Mouse (Mus musculus) yolk sac, embryonic 10.5 days (tissue): ENCODE data around the gene Il1r1.

ENCODE experiments used
- DNase-seq: peaks from one replicate; pipeline ENCODE4 v3.0.0-alpha.2; 2017; ENCODE audit warnings: low spot score

The Il1r1 gene

DNA sequence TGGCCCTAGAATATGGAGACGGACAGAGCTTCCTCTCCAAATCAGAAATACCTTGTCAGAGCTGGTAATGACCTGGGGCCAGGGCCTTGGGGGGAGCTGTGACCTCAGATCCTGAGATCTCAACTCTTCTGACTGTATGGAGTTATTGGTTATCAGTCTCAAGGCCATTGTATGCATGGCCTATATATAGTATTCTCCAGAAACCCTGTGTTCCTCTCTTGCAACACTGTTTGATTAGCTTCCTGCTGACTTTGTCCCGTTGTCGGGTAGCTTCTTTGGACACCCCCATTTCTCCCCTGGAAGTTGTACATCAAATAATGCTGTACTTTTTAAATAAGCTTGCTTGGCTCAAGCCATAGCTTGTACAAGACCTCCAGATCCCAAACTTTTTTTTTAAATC is 97.7 kb downstream of the Il1r1 start:
- no peak for DNase-seq

GRCm38 (mm10) chr1:40324457-40324856 is 99.6 kb downstream of the Il1r1 start, which contains the start of gene Il1rl2:
Gene Il1rl2 (plus strand): TSS chr1:40324610.
- DNase-seq, result no peak

GRCm38 (mm10) chr1:40324955-40325702 is 100.2 kb downstream of the Il1r1 start:
- no peak for DNase-seq

DNA sequence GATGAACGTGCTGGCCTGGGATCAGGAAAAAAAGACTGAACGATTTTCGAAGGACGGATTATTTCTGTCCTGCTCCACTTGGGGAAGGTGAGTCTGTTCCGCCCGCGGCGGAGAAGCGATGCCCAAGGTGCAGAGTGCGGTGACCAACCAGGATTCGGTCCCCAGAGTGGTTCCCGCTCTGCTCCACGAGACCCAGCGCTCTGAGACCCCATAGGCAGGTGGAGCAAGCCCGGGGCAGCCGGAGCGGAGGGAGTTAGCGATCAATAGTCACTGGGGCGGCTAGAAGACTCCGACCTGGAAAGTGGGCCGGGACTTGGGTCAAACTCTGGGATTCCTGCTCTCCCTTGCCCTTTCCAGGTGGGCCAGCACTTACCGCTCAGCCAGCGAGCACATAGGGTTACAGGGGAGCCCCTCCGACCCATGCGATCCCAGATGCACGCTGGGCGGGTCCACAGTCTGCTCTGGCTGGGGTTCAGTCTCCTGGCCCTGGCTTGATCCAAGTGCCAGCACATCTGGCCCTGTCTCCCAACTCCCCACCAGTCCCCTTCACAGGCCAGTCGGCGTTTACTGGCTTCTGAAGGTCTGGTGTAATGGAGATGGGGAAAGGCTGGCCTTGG is 100.9 kb downstream of the Il1r1 start:
- DNase-seq, result no peak

GRCm38 (mm10) chr1:40327604-40328003 is 102.7 kb downstream of the Il1r1 start:
- no peak for DNase-seq

DNA sequence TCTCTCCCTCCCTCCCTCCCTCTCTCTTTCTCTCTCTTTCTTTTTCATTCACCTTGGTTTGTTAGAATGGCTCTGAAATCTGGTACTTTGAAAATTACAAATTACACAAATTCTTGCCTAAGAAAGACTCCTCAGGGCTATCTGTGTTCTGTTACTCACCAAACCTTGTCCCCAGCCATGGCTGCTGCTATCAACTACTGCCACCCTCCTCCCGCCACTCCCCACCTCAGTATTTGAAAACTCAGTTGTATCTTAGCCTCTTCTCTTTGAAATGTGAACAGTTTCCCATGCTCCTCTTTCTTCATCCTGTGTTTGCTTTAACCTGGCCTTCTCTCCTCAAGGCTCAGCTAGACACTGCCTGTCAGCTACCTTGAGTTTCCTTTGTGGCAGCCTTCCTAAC is 104.6 kb downstream of the Il1r1 start:
- DNase-seq, result no peak

DNA sequence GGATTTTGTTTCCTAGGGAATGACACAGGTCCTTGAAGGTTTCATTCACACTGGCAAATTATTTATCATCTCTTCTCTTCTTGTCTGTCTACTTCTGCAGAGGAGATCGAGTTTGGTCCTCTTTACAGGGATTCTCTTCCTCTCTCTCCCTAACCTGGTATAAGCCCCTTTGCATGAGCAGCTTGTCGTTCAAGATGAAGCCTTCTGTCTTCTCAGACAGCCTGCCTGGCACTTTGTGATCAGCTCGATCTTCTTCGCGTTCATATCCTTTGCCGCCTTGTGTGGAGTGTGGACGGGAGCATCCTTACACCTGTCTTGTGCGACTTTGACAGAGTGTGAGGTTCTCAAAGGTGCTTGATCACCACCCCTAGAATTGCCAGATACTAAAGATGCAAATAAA is 105.3 kb downstream of the Il1r1 start:
- no peak for DNase-seq

GRCm38 (mm10) chr1:40339346-40339745 is 114.5 kb downstream of the Il1r1 start:
- no peak for DNase-seq

DNA sequence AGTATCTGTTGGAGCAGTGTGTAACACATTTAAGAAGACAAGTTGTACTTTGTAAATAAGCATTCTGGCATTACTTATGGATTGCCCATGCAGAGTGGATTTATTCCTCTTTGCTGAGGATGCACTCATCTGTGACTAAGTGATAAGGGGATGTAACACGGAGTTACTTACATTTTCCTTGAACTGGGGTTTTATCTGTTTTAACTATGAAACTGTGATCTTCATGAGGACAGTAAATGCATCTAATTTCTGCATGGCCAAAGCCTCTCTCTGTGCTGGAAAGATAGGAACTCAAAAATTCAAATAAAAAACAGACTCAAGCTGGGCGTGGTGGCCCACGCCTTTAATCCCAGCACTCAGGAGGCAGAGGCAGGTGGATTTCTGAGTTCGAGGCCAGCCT is 115.2 kb downstream of the Il1r1 start:
- no peak for DNase-seq

GRCm38 (mm10) chr1:40352158-40352903 is 127.5 kb downstream of the Il1r1 start:
- no peak for DNase-seq

GRCm38 (mm10) chr1:40352904-40353286 is 128.0 kb downstream of the Il1r1 start:
- no peak for DNase-seq

GRCm38 (mm10) chr1:40354665-40355064 is 129.8 kb downstream of the Il1r1 start:
- no peak for DNase-seq

DNA sequence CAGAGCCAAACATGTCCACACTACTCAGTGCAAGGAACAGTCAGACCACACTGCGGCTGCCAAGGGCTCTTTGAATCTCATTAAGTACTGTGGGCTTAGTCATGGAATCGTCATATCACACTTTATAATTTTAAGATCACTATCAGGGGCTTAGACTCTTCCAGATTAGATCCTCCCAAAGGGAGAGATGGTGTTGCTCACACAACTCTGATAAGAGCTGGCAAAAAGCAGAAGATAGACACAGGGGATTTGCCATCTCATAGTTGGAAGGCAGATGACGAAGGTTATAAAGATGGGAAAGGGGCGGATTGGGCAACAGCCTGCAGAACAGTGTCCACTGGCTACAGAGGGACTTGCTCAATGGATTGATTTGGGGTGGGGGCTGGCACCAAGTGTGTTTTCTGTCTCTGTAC is 130.6 kb downstream of the Il1r1 start:
- DNase-seq, result no peak

DNA sequence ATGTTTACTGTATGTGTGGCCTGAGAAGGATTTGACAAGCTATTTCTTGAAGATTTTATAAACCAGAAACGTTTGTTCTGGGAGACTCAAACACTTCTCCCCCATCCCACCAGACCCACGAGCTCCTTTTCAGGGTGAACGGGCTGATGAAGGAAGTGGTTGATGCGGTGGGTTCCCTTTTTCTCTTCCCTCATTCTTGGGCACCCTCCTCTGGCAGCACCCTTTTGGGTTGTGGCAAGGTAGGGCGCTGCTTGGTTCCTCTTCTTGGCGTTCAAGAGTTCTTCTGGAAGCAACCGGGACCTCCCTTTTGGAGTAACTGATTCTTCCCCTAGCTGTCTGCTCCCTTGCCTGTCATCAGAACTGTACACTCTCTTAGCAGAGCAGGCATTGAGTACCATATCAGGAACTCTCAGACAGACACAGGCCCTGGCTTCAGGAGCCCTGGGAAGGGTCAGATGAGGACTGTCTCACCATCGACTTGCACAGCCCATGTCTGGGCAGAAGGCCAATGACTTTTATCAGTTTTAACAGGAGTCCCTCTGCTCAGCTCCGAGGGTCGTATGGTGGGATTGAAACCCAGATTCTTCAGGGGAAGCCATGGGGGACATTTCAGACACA is 131.1 kb downstream of the Il1r1 start:
- no peak for DNase-seq

DNA sequence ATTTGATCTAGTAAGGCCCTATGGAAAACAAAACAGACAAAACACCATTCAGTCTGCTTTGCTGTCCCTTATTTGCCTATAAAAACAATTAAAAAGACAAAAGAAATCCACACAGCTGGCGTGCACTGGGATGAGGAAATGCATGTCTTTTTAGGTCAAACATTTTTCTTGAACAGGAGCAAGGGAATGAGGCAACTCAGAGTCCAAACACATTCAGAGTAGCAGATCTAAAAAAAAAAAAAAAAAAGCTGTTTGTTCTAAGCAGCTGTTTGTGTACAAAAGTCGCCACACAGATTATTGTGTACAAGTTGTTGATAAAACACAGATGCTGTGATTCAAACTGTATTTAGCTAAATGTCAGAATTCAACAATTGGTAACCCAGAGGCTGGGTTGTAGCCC is 133.0 kb downstream of the Il1r1 start:
- no peak for DNase-seq

- no peak for DNase-seq
Measured at GRCm38 (mm10) chr1:40358351-40358750, 133.5 kb downstream of the Il1r1 start.

GRCm38 (mm10) chr1:40358771-40359181 is 133.9 kb downstream of the Il1r1 start:
- DNase-seq, result no peak

GRCm38 (mm10) chr1:40359731-40360130 is 134.9 kb downstream of the Il1r1 start:
- DNase-seq, result no peak

DNA sequence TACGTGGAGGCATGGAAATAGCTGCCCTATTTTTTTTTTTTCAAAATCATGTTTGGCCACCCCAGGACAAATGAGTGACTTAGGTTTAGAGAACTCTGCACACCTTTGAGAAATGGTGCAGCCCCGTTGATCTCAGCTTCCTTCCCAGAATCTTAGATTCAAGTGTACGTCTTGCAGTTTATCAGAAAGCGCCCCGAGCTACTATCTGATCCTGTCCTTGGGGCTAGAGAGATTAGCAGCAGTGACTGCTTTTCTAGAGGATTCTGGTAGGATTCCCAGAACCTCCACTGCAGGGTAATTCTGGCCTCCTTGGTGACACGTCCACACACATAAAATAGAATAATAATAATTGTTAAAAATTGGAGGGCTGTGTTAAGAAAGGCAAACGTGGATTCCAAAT is 136.1 kb downstream of the Il1r1 start:
- no peak for DNase-seq

DNA sequence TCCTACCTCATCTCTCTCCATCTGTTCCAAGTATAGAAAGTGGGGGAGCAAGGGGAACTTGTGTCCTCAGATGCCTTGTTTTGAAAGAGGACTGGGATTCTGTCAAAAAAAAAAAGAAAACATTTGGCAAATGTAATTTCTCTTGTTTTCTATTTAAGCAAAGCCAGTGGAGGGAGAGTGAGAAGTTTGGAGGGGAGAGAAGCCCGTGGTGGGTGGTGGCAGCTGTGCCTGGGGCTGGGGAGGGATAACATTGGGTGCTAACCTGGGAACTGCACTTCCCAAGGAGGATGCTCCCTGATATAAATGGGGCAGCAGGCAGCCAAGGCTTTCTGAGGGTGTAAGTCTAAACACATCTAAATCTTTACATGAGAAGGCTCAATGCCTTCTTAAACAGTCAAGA is 136.7 kb downstream of the Il1r1 start:
- no peak for DNase-seq

DNA sequence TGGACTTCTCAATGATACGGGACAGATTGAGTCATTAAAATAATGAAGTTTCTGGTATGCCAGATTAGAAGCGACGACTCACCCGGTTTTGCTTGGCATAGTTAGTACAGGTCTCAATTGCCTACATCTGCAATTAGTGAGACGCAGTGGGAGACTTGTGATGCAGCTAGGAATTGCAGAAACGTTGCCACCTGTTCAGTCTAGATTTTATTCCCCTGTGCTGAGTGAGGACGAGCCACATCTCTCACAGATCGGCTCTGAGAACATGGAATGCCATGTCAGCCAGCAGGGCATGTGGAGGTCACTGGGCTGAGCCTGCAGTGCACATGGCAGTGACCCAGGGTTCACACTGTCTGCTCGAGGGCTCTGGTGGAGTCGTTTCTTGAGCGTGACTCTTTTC is 137.9 kb downstream of the Il1r1 start:
- DNase-seq, result no peak
